Mouse (Mus musculus): ENCODE measurements around the gene Cfap43. TPM values are rescaled to one million over a fixed set of nuclear protein-coding genes. Genes with fewer than 3 reads are reported as not detected.

Gene Cfap43
- total RNA-seq, 2 experiments from 2014 or later = 0.24 TPM; not detected in 1

Small RNAs within 50 kb of the gene (microRNA-seq; reads per million reads assigned to microRNA genes)
- gene Gm22240 (0 to 0.24 reads per million in 2 experiments), gene Mir8090 (0 to 0.35 reads per million in 2 experiments)

Other genes starting within 250 kb of the Cfap43 start
- under 1 TPM; 0.05 to 0.07 TPM for gene Col17a1, start 227.2 kb downstream of the Cfap43 start, total RNA-seq (2021)
- 10 to 100 TPM; 68.4 to 72.4 TPM for gene Sfr1, start 187.6 kb downstream of the Cfap43 start, total RNA-seq (2021)
- gene Gsto1, start 64.3 kb downstream of the Cfap43 start, total RNA-seq (2021) = 100 to 1,000 TPM; 106 to 117 TPM
- gene Gsto2, start 53.8 kb downstream of the Cfap43 start, total RNA-seq (2021) = 1 to 10 TPM; 1.8 to 2.6 TPM
- 10 to 100 TPM; 11.1 to 13.3 TPM for gene Itprip, start within 50 bp of the Cfap43 start, total RNA-seq (2021)
- gene Cfap58, start 18.4 kb upstream of the Cfap43 start, total RNA-seq (2021) = 1 to 10 TPM; 2.7 to 2.8 TPM